Mouse (Mus musculus) liver, adult 10 weeks (tissue): Measurements from ENCODE around the gene Cd109. TPM values are rescaled to one million over a fixed set of nuclear protein-coding genes. Genes with fewer than 3 reads are reported as not detected.

Experiments used
- polyA plus RNA-seq: library from polyadenylated mRNA; stranded (reverse); fragments of 350-450 nt; fragmentation: Illumina TruSeq; extraction: RNeasy Lipid Tissue Mini Kit (QIAGEN cat#74804); gene quantifications from one replicate; pipeline ENCODE4 v1.2.3, GENCODE M21; 2014; ENCODE audit warnings: low read depth, low replicate concordance

The Cd109 gene
- not detected for polyA plus RNA-seq

GRCm38 (mm10) chr9:78615401-78616021 lies at the start of gene Cd109:
Gene Cd109 (plus strand): TSS chr9:78615546.

GRCm38 (mm10) chr9:78587914-78588313 lies 27.4 kb upstream of the Cd109 start, which contains the start of gene Slc17a5:
Gene Slc17a5 (minus strand): TSS chr9:78588041.

Other genes starting within 250 kb of the Cd109 start
- gene Dppa5a, start 247.4 kb upstream of the Cd109 start, polyA plus RNA-seq: not detected
- gene Ooep, start 236.8 kb upstream of the Cd109 start, polyA plus RNA-seq: not detected
- not detected for gene Ddx43, start 219.8 kb upstream of the Cd109 start, polyA plus RNA-seq
- gene Cgas, start 172.3 kb upstream of the Cd109 start, polyA plus RNA-seq: 0.45 TPM
- 15.4 TPM for gene Mto1, start 167.3 kb upstream of the Cd109 start, polyA plus RNA-seq
- gene Gm17324, start 166.8 kb upstream of the Cd109 start, polyA plus RNA-seq: not detected
- gene Eef1a1, start 126.4 kb upstream of the Cd109 start, polyA plus RNA-seq: 3,578 TPM
- 20.1 TPM for gene Slc17a5, start 27.5 kb upstream of the Cd109 start, polyA plus RNA-seq